In the genomic region with DNA sequence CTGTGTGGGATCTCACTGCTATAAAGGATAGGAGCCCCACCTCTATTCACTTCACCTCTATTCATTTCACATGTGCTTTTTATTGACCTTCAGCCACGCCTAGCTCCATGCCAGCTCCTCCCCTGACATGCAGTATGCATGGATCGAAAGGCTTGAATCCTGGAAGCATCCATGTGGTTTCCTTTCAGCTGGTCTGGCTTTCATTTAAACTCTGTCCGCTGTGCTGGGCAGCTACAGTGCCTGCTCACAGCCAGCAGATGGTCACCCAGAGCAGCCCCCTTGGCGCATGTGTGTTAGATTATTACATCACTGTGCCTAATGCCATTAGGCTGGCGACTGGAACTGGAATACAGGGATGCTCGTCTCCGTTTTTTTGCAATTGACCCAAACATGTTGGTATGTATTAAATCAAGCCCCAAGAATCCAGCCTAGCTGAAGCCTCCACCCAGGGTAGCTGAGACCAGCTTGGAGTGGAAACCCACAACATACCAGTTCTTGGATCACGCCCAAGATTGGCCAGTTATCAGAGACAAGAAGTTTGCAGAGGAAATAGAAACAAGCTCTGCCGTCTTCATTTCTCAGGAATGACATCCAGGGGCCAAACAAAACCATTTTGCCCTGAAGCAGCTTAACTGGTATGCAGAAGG, we compare ENCODE assay signal across 10 mouse cellular contexts.
DNase-seq lines count a peak whose midpoint lies in the region; TF ChIP-seq lines count a peak whose summit lies in the region.
"Had no signal": no experiment of that assay in that cellular context is flagged by ENCODE, and none has a peak within 500 bp of the region (broad histone marks: within the 10 kb centered on the region; RNA-seq: fewer than 3 reads in every experiment).

No protein-coding gene starts in this region.

- peaks cover 14% of the 10 kb centered on the region; the same call in 1 of the 2 replicates for H3K27me3 ChIP-seq in limb, embryonic 10.5 days (ENCODE audit: low read depth, poor library complexity, severe bottlenecking)
- H3K27me3 ChIP-seq: limb, embryonic 15.5 days had no signal

- no peak for TF ChIP-seq CTCF in embryonic fibroblast, embryonic 13.5 days (IDR thresholded peaks at IDR 0.05; ENCODE audit: borderline replicate concordance, insufficient read depth, low read length)

- WGBS in limb, embryonic 10.5 days, result 57% methylated on average over 9 of the region's 9 CpGs

- no peak overlapping the region for H3K4me3 ChIP-seq in embryonic fibroblast, embryonic 13.5 days (ENCODE audit: insufficient read depth, low read length)
- no peak overlapping the region for H3K4me3 ChIP-seq in limb, embryonic 10.5 days
- H3K4me3 ChIP-seq: erythroblast, embryonic 14.5 days; limb, embryonic 15.5 days had no signal

- no peaks in the 10 kb centered on the region for H3K36me3 ChIP-seq in limb, embryonic 10.5 days
- H3K36me3 ChIP-seq: limb, embryonic 15.5 days had no signal

- H3K27ac ChIP-seq in embryonic fibroblast, embryonic 13.5 days (ENCODE audit: insufficient read depth, low read length), result peak overlapping the region; percentile 93
- H3K27ac ChIP-seq in limb, embryonic 10.5 days, result no peak overlapping the region
- H3K27ac ChIP-seq: limb, embryonic 15.5 days had no signal

- no peaks in the 10 kb centered on the region for H3K9me3 ChIP-seq in limb, embryonic 10.5 days (replicated peaks)
- H3K9me3 ChIP-seq: limb, embryonic 15.5 days had no signal

- intact Hi-C loops in gastrocnemius, postnatal 14 days (cut with DNase I; ENCODE audit: low total_unique reads), result no loop called here

- peaks cover 13% of the 10 kb centered on the region; the same call in 1 of the 2 replicates for H3K4me1 ChIP-seq in embryonic fibroblast, embryonic 13.5 days (ENCODE audit: control insufficient read depth, insufficient read depth, low read length)
- H3K4me1 ChIP-seq in limb, embryonic 10.5 days, result peaks cover 34% of the 10 kb centered on the region

- no peak for TF ChIP-seq POLR2A in embryonic fibroblast, embryonic 13.5 days (IDR thresholded peaks at IDR 0.05; ENCODE audit: low read depth, low read length)

- DNase-seq in gastrocnemius, postnatal 25 days, result peak; percentile 19
- no peak for DNase-seq in gastrocnemius, postnatal 14 days
- DNase-seq in Muller cell, postnatal 12 days (ENCODE audit: inconsistent ontology term), result peak; percentile 92
- peak; percentile 50 for DNase-seq in limb, embryonic 10.5 days (ENCODE audit: low spot score)
- DNase-seq in spleen, postnatal 10 days (ENCODE audit: low spot score in 2 of 2), result no peak
- no peak for DNase-seq in frontal cortex, postnatal 10 days (ENCODE audit: low spot score in 2 of 2)
- no peak for DNase-seq in urinary bladder, adult 2 months (ENCODE audit: low spot score)

Comparison
In these comparisons a context has a peak if more than half of its experiments do, and no peak if none do; other contexts are left out.
1. DNase-seq: peak in gastrocnemius, postnatal 25 days (single experiment), Muller cell, postnatal 12 days (single experiment) and limb, embryonic 10.5 days (single experiment); none in gastrocnemius, postnatal 14 days (single experiment), spleen, postnatal 10 days (0 of 2), frontal cortex, postnatal 10 days (0 of 2) and urinary bladder, adult 2 months (single experiment).